Mouse (Mus musculus) bone marrow macrophage, adult 2 months (primary cell): ENCODE measurements at regions not wholly inside any gene's neighbourhood (a gene's known extent, or its start where the extent isn't known, plus 50 kb on each side); places are given as distances from the start of the nearest gene placed in this dataset.

Experiments
- CTCF ChIP-seq: IDR thresholded peaks from 2 replicates; pipeline ENCODE4 v1.5.1; 2012; ENCODE audit warnings: low read depth, mild to moderate bottlenecking, low read length, moderate library complexity
- POLR2A ChIP-seq: IDR thresholded peaks from 2 replicates; pipeline ENCODE4 v1.6.1; 2012; ENCODE audit warnings: mild to moderate bottlenecking, low read depth, low read length, borderline replicate concordance

- TF ChIP-seq POLR2A, result no peak
- no peak for TF ChIP-seq CTCF
These were observed 93.5 kb upstream of the Castor2 start for GRCm38 (mm10) chr5:134006001-134006400.
